15 mouse cellular contexts compared by ENCODE assay signal in genomic region chr5:67100564-67101394, GRCm38 (mm10). TPM values are rescaled to one million over a fixed set of nuclear protein-coding genes. Genes with fewer than 3 reads are reported as not detected.
A peak's percentile ranks its signal among the peaks of the same experiment; 100 is the strongest.
DNase-seq lines count a peak whose midpoint lies in the region; ATAC-seq and TF ChIP-seq lines count a peak whose summit lies in the region.
"Had no signal": no experiment of that assay in that cellular context is flagged by ENCODE, and none has a peak within 500 bp of the region (broad histone marks: within the 10 kb centered on the region; RNA-seq: fewer than 3 reads in every experiment).

No protein-coding gene starts in this region.

- TF ChIP-seq EP300 in stomach, postnatal 0 days (optimal IDR thresholded peaks at IDR 0.05): no peak

- peak overlapping the region; percentile 7; the same call in 1 of the 2 replicates for H3K4me2 ChIP-seq in intestine, embryonic 14.5 days (ENCODE audit: low read length)
- no peak overlapping the region for H3K4me2 ChIP-seq in intestine, postnatal 0 days (replicated peaks; ENCODE audit: low read depth)
- H3K4me2 ChIP-seq in stomach, embryonic 16.5 days (ENCODE audit: low read depth, low read length): no peak overlapping the region
- H3K4me2 ChIP-seq in stomach, postnatal 0 days (replicated peaks; ENCODE audit: low read depth): no peak overlapping the region
- peak overlapping the region; percentile 29 for H3K4me2 ChIP-seq in hindbrain, embryonic 13.5 days
- H3K4me2 ChIP-seq: heart, embryonic 13.5 days had no signal

- H3K4me3 ChIP-seq in intestine, embryonic 14.5 days (ENCODE audit: low read depth, low read length): no peak overlapping the region
- H3K4me3 ChIP-seq in intestine, postnatal 0 days (ENCODE audit: low read depth, low read length): no peak overlapping the region
- 0 out of 2 replicates have a peak overlapping the region, but pooled peaks have one; percentile 1 for H3K4me3 ChIP-seq in stomach, embryonic 16.5 days (replicated peaks; ENCODE audit: low read length)
- H3K4me3 ChIP-seq in stomach, postnatal 0 days (ENCODE audit: low read depth, low read length): no peak overlapping the region
- 0 out of 2 replicates have a peak overlapping the region, but pooled peaks have one; percentile 30 for H3K4me3 ChIP-seq in hindbrain, embryonic 13.5 days
- H3K4me3 ChIP-seq: erythroblast, embryonic 14.5 days; heart, embryonic 13.5 days; layer of hippocampus, adult 2 months had no signal

- no peaks in the 10 kb centered on the region for H3K4me1 ChIP-seq in intestine, embryonic 14.5 days (replicated peaks; ENCODE audit: control insufficient read depth, insufficient read depth, low read length)
- H3K4me1 ChIP-seq in intestine, postnatal 0 days (replicated peaks; ENCODE audit: control insufficient read depth, insufficient read depth, low read length): no peaks in the 10 kb centered on the region
- H3K4me1 ChIP-seq in stomach, embryonic 16.5 days (ENCODE audit: control insufficient read depth, insufficient read depth, low read length): peaks cover 2% of the 10 kb centered on the region; the same call in 1 of the 2 replicates
- H3K4me1 ChIP-seq in stomach, postnatal 0 days (replicated peaks; ENCODE audit: control insufficient read depth, insufficient read depth): no peaks in the 10 kb centered on the region
- peaks cover 5% of the 10 kb centered on the region for H3K4me1 ChIP-seq in hindbrain, embryonic 13.5 days (replicated peaks)

- intact Hi-C loops in left cerebral cortex, postnatal 14 days (cut with DNase I): no loop called here
- intact Hi-C loops in gastrocnemius, postnatal 14 days (cut with DNase I; ENCODE audit: low total_unique reads): no loop called here

- ATAC-seq in intestine, embryonic 14.5 days (replicated peaks; ENCODE audit: low FRiP score, low TSS enrichment, low read depth): no peak
- no peak for ATAC-seq in intestine, postnatal 0 days
- ATAC-seq in stomach, embryonic 16.5 days (ENCODE audit: insufficient read depth, low FRiP score): no peak
- no peak for ATAC-seq in stomach, postnatal 0 days (ENCODE audit: low FRiP score, low TSS enrichment)
- no peak for ATAC-seq in hindbrain, embryonic 13.5 days (ENCODE audit: low FRiP score)

- 2% methylated on average over 34 of the region's 34 CpGs for WGBS in intestine, embryonic 14.5 days
- 2% methylated on average over 34 of the region's 34 CpGs for WGBS in intestine, postnatal 0 days
- 3% methylated on average over 34 of the region's 34 CpGs for WGBS in stomach, embryonic 16.5 days
- WGBS in stomach, postnatal 0 days: 4% methylated on average over 34 of the region's 34 CpGs
- 1% methylated on average over 34 of the region's 34 CpGs for WGBS in hindbrain, embryonic 13.5 days

- H3K9me3 ChIP-seq in intestine, embryonic 14.5 days (ENCODE audit: control insufficient read depth, low read length): no peaks in the 10 kb centered on the region
- no peaks in the 10 kb centered on the region for H3K9me3 ChIP-seq in intestine, postnatal 0 days (ENCODE audit: control insufficient read depth)
- H3K9me3 ChIP-seq in stomach, embryonic 16.5 days (replicated peaks; ENCODE audit: control insufficient read depth, low read length): no peaks in the 10 kb centered on the region
- no peaks in the 10 kb centered on the region for H3K9me3 ChIP-seq in stomach, postnatal 0 days (ENCODE audit: control insufficient read depth, low read length)
- H3K9me3 ChIP-seq in hindbrain, embryonic 13.5 days: no peaks in the 10 kb centered on the region
- H3K9me3 ChIP-seq: heart, embryonic 13.5 days had no signal

- peaks cover 98% of the 10 kb centered on the region for H3K27me3 ChIP-seq in intestine, embryonic 14.5 days (replicated peaks; ENCODE audit: control insufficient read depth, insufficient read depth, low read length)
- peaks cover 88% of the 10 kb centered on the region for H3K27me3 ChIP-seq in intestine, postnatal 0 days (replicated peaks; ENCODE audit: control insufficient read depth, insufficient read depth, low read length)
- H3K27me3 ChIP-seq in stomach, embryonic 16.5 days (ENCODE audit: control insufficient read depth, insufficient read depth, low read length): peaks cover 82% of the 10 kb centered on the region
- peaks cover 45% of the 10 kb centered on the region for H3K27me3 ChIP-seq in stomach, postnatal 0 days (ENCODE audit: control insufficient read depth, insufficient read depth, low read length)
- peaks cover 94% of the 10 kb centered on the region for H3K27me3 ChIP-seq in hindbrain, embryonic 13.5 days

- peak overlapping the region; percentile 39; the same call in 1 of the 2 replicates for H3K27ac ChIP-seq in intestine, embryonic 14.5 days (ENCODE audit: low read depth)
- H3K27ac ChIP-seq in intestine, postnatal 0 days (ENCODE audit: low read depth, low read length): no peak overlapping the region
- H3K27ac ChIP-seq in stomach, embryonic 16.5 days (ENCODE audit: low read length): no peak overlapping the region; the same call in 1 of the 2 replicates
- no peak overlapping the region for H3K27ac ChIP-seq in stomach, postnatal 0 days (replicated peaks)
- H3K27ac ChIP-seq in hindbrain, embryonic 13.5 days: peak overlapping the region; percentile 73
- H3K27ac ChIP-seq: heart, embryonic 13.5 days; layer of hippocampus, adult 2 months had no signal

- peak; percentile 75 for DNase-seq in intestine, embryonic 14.5 days (ENCODE audit: low spot score)
- no peak for DNase-seq in stomach, postnatal 0 days (ENCODE audit: low spot score)
- DNase-seq in left cerebral cortex, postnatal 14 days (ENCODE audit: low spot score in 2 of 2): no peak
- no peak for DNase-seq in gastrocnemius, postnatal 14 days
- DNase-seq: cerebellum, adult 9-10 months; kidney, adult 11 months; thymus, adult 2 months had no signal

- no peaks in the 10 kb centered on the region for H3K36me3 ChIP-seq in intestine, embryonic 14.5 days (ENCODE audit: control insufficient read depth, insufficient read depth, low read length)
- H3K36me3 ChIP-seq in intestine, postnatal 0 days (ENCODE audit: control insufficient read depth, insufficient read depth): no peaks in the 10 kb centered on the region
- H3K36me3 ChIP-seq in stomach, embryonic 16.5 days (ENCODE audit: control insufficient read depth, insufficient read depth, low read length): no peaks in the 10 kb centered on the region
- no peaks in the 10 kb centered on the region for H3K36me3 ChIP-seq in stomach, postnatal 0 days (ENCODE audit: control insufficient read depth, insufficient read depth, low read length)
- no peaks in the 10 kb centered on the region for H3K36me3 ChIP-seq in hindbrain, embryonic 13.5 days
- H3K36me3 ChIP-seq: heart, embryonic 13.5 days had no signal

- no peak overlapping the region for H3K9ac ChIP-seq in intestine, embryonic 14.5 days (ENCODE audit: low read length)
- no peak overlapping the region for H3K9ac ChIP-seq in intestine, postnatal 0 days (ENCODE audit: low read depth, low read length)
- H3K9ac ChIP-seq in stomach, embryonic 16.5 days (ENCODE audit: low read length): no peak overlapping the region
- no peak overlapping the region for H3K9ac ChIP-seq in stomach, postnatal 0 days (ENCODE audit: low read length)
- no peak overlapping the region for H3K9ac ChIP-seq in hindbrain, embryonic 13.5 days
- H3K9ac ChIP-seq: heart, embryonic 13.5 days had no signal

- no peak for TF ChIP-seq CTCF in intestine, postnatal 0 days (IDR thresholded peaks at IDR 0.05; ENCODE audit: low read depth)
- TF ChIP-seq CTCF in stomach, postnatal 0 days (IDR thresholded peaks at IDR 0.05; ENCODE audit: low read depth): no peak

RNA-seq across cellular contexts. Expression of gene Phox2b, which starts 1.7 kb away (rescaled TPM):
- polyA plus RNA-seq in intestine, embryonic 14.5 days (2014; fragmentation: Nextera tagmentation; extraction: Ambion mirVana): 41.6 and 45.5 TPM in 2 replicates
- 10.8 and 12.0 TPM in 2 replicates for polyA plus RNA-seq in intestine, postnatal 0 days (2015; fragmentation: Nextera tagmentation; extraction: Ambion mirVana)
- 11.9 and 12.5 TPM in 2 replicates for polyA plus RNA-seq in stomach, embryonic 16.5 days (2015; fragmentation: Nextera tagmentation; extraction: Ambion mirVana)
- 5.7 and 6.2 TPM in 2 replicates for polyA plus RNA-seq in stomach, postnatal 0 days (2015; fragmentation: Nextera tagmentation; extraction: Ambion mirVana)
- polyA plus RNA-seq in hindbrain, embryonic 13.5 days (2015; fragmentation: Nextera tagmentation; extraction: Ambion mirVana): 32.3 and 38.4 TPM in 2 replicates
- not detected for total RNA-seq in left cerebral cortex, postnatal 14 days (2021)
- total RNA-seq in gastrocnemius, postnatal 14 days (2021): not detected
- total RNA-seq: gastrocnemius, adult 8-10 months; layer of hippocampus, adult 2 months had no signal
- polyA plus RNA-seq: erythroblast, embryonic 14.5 days; spleen, adult 2 months; thymus, adult 2 months had no signal

Comparison
In these comparisons a context has a peak if more than half of its experiments do, and no peak if none do; other contexts are left out.
1. H3K27ac ChIP-seq: peak in intestine, embryonic 14.5 days (single experiment) and hindbrain, embryonic 13.5 days (single experiment); none in intestine, postnatal 0 days (single experiment), stomach, embryonic 16.5 days (single experiment) and stomach, postnatal 0 days (single experiment).
2. H3K4me2 ChIP-seq: peak in intestine, embryonic 14.5 days (single experiment) and hindbrain, embryonic 13.5 days (single experiment); none in intestine, postnatal 0 days (single experiment), stomach, embryonic 16.5 days (single experiment) and stomach, postnatal 0 days (single experiment).
3. H3K4me3 ChIP-seq: peak in stomach, embryonic 16.5 days (single experiment) and hindbrain, embryonic 13.5 days (single experiment); none in intestine, embryonic 14.5 days (single experiment), intestine, postnatal 0 days (single experiment) and stomach, postnatal 0 days (single experiment).